In genomic region chr3:95709044-95709443, GRCm38 (mm10) we compare ENCODE assay signal across 25 mouse cellular contexts. TPM values are rescaled to one million over a fixed set of nuclear protein-coding genes. Genes with fewer than 3 reads are reported as not detected.
A peak's percentile ranks its signal among the peaks of the same experiment; 100 is the strongest.
DNase-seq lines count a peak whose midpoint lies in the region; ATAC-seq and TF ChIP-seq lines count a peak whose summit lies in the region.
"Had no signal": no experiment of that assay in that cellular context is flagged by ENCODE, and none has a peak within 500 bp of the region (broad histone marks: within the 10 kb centered on the region; RNA-seq: fewer than 3 reads in every experiment).

No protein-coding gene starts in this region.

- ATAC-seq in CD4-positive, CD25-positive, alpha-beta regulatory T cell, adult 4 months = peak; percentile 65
- peak; percentile 37; the same call in 1 of the 2 replicates for ATAC-seq in monocyte, adult 5-6 weeks (replicated peaks; ENCODE audit: insufficient number of reproducible peaks, low FRiP score, low TSS enrichment, poor library complexity, severe bottlenecking)
- ATAC-seq: forebrain, embryonic 15.5 days; hindbrain, embryonic 16.5 days; Patski had no signal

- DNase-seq in thymus, postnatal 0 days (ENCODE audit: low spot score) = peak; percentile 33
- DNase-seq in thymus, postnatal 4 days = no peak
- DNase-seq in induced T-regulatory cell, adult 2 months (ENCODE audit: low read depth) = peak; percentile 69
- no peak for DNase-seq in kidney, postnatal 4 days
- DNase-seq in layer of hippocampus, adult 9-11 months = no peak
- DNase-seq in left cerebral cortex, adult 2 months (ENCODE audit: extremely low spot score in 1 of 2, low spot score in 2 of 2) = no peak
- DNase-seq: adrenal gland, postnatal 10 days; cerebellum, adult 11 months; cerebellum, adult 8-10 months; cerebellum, postnatal 14 days; embryo, embryonic 11 days; gastrocnemius, postnatal 10 days; heart, adult 18-20 months; heart, postnatal 10 days; heart, postnatal 4 days had no signal

- no peak overlapping the region for H3K4me3 ChIP-seq in left cerebral cortex, adult 2 months
- H3K4me3 ChIP-seq: embryonic facial prominence, embryonic 15.5 days; erythroblast, embryonic 14.5 days; forebrain, embryonic 15.5 days; heart, embryonic 10.5 days; hindbrain, embryonic 12.5 days had no signal

- no peak for TF ChIP-seq CTCF in left cerebral cortex, adult 2 months (IDR thresholded peaks at IDR 0.05)

- intact Hi-C loops in left cerebral cortex, adult 2 months (cut with DNase I) = no loop called here

- no peak overlapping the region for H3K27ac ChIP-seq in left cerebral cortex, adult 2 months
- H3K27ac ChIP-seq: embryonic facial prominence, embryonic 15.5 days; forebrain, embryonic 15.5 days; heart, embryonic 10.5 days; hindbrain, embryonic 12.5 days had no signal

RNA-seq across cellular contexts. Expression of gene Adamtsl4, which starts 21.3 kb away (rescaled TPM):
- polyA plus RNA-seq in thymus, postnatal 0 days (2015; fragmentation: Nextera tagmentation; extraction: Ambion mirVana) = 0.91 and 2.0 TPM in 2 replicates
- polyA plus RNA-seq in CD4-positive, CD25-positive, alpha-beta regulatory T cell, adult 4 months (2017; shearing (Covaris generic)) = 1 to 10 TPM; 2.3 to 5.2 TPM
- 0.38 to 7.2 TPM (median 0.53 TPM) in 3 replicates for total RNA-seq in monocyte, adult 5-6 weeks (2017)
- total RNA-seq in left cerebral cortex, adult 2 months (2021) = 1 to 10 TPM; 6.8 to 7.7 TPM

RNA-seq across cellular contexts. Expression of gene Ecm1, which starts 30.3 kb away (rescaled TPM):
- 14.0 and 16.8 TPM in 2 replicates for polyA plus RNA-seq in thymus, postnatal 0 days (2015; fragmentation: Nextera tagmentation; extraction: Ambion mirVana)
- 100 to 1,000 TPM; 203 to 284 TPM for polyA plus RNA-seq in CD4-positive, CD25-positive, alpha-beta regulatory T cell, adult 4 months (2017; shearing (Covaris generic))
- total RNA-seq in monocyte, adult 5-6 weeks (2017) = 1.6 to 7.1 TPM in 2 of 3 replicates, not detected in the other
- 10 to 100 TPM in 1 of 2 experiments, 1 to 10 TPM in 1; 9.2 to 11.3 TPM for total RNA-seq in left cerebral cortex, adult 2 months (2021)
- total RNA-seq: common myeloid progenitor, adult 5-6 weeks had no signal

RNA-seq across cellular contexts. Expression of gene Mcl1, which starts 50.5 kb away (rescaled TPM):
- polyA plus RNA-seq in thymus, postnatal 0 days (2015; fragmentation: Nextera tagmentation; extraction: Ambion mirVana) = 81.3 and 91.3 TPM in 2 replicates
- 10 to 100 TPM; 61.0 to 96.6 TPM for polyA plus RNA-seq in CD4-positive, CD25-positive, alpha-beta regulatory T cell, adult 4 months (2017; shearing (Covaris generic))
- total RNA-seq in monocyte, adult 5-6 weeks (2017) = 678 to 973 TPM (median 884 TPM) in 3 replicates
- total RNA-seq in left cerebral cortex, adult 2 months (2021) = 10 to 100 TPM; 52.7 to 60.9 TPM

RNA-seq across cellular contexts. Expression of gene Tars2, which starts 51.0 kb away (rescaled TPM):
- polyA plus RNA-seq in thymus, postnatal 0 days (2015; fragmentation: Nextera tagmentation; extraction: Ambion mirVana) = 43.1 and 47.8 TPM in 2 replicates
- polyA plus RNA-seq in CD4-positive, CD25-positive, alpha-beta regulatory T cell, adult 4 months (2017; shearing (Covaris generic)) = 100 to 1,000 TPM in 1 of 2 experiments, 10 to 100 TPM in 1; 88.1 to 108 TPM
- total RNA-seq in monocyte, adult 5-6 weeks (2017) = 15.4 to 29.0 TPM (median 21.4 TPM) in 3 replicates
- 10 to 100 TPM; 43.5 to 43.8 TPM for total RNA-seq in left cerebral cortex, adult 2 months (2021)

Comparison
In these comparisons a context has a peak if more than half of its experiments do, and no peak if none do; other contexts are left out.
1. DNase-seq: peak in thymus, postnatal 0 days (single experiment) and induced T-regulatory cell, adult 2 months (single experiment); none in thymus, postnatal 4 days (single experiment), kidney, postnatal 4 days (0 of 2), layer of hippocampus, adult 9-11 months (single experiment) and left cerebral cortex, adult 2 months (0 of 2).
2. RNA of gene Mcl1, which starts 50.5 kb away (total RNA-seq): 678 to 973 TPM in monocyte, adult 5-6 weeks; 52.7 to 60.9 TPM in left cerebral cortex, adult 2 months; every median in the first group is over 10 times any median in the second.